Mouse (Mus musculus) spleen, postnatal 36 days (tissue): ENCODE data around the gene Prdm8.
A peak's percentile ranks its signal among the peaks of the same experiment; 100 is the strongest.

ENCODE experiments used
- DNase-seq, 2 experiments: peaks; one replicate each; pipeline ENCODE4 v3.0.0; 2022; ENCODE audit warnings: low spot score in 2 of 2, mixed read lengths in 1 of 2

Gene Prdm8

GRCm38 (mm10) chr5:98167180-98167824, at the start of gene Prdm8:
TSS of gene Prdm8 (plus strand) at chr5:98167198.
- peak; percentile 51 to 54 for DNase-seq

DNA sequence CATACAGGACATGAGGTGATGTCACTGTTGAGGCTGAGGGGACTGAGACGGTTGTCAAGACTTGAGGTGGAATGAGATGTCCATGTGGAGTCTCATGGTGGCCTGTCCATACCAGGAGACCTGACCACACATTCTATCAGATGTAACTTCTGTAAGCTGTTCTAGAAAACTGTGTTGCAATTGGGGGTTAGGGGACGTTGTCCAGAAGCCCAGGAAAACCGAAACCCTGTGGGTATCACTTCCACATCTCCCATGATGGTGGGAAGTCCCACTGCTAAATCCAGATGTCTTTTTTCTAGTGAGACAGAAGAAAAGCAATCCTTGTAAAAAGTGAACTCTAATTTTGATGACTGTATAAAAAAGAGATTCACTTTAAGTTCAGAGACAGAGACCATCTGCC, 39.9 kb upstream of the Prdm8 start:
- DNase-seq: no peak

GRCm38 (mm10) chr5:98138545-98139296, 28.3 kb upstream of the Prdm8 start:
- DNase-seq: no peak

GRCm38 (mm10) chr5:98139297-98139660, 27.7 kb upstream of the Prdm8 start:
- no peak for DNase-seq

DNA sequence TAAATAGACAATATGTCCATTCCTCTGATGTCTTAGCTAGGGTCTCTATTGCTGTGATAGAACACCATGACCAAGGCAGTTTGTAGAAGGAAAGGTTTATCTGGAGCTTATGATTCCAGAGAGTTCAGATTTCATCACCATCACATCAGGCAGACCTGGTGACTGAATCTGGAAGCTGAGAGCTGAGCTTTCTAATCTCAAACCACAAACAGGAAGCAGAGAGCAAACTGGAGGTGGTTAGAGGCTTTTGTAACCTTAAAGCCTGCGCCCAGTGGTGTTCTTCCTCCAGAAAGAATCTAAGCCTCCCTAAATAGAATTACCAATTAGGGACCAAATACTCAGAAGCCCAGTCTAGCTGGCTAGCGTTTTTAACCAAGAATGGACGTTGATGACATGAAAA, 20.1 kb upstream of the Prdm8 start:
- no peak for DNase-seq

GRCm38 (mm10) chr5:98166116-98166515, 882 bp upstream of the Prdm8 start:
- DNase-seq: no peak

- no peak for DNase-seq
These were observed 1.6 kb downstream of the Prdm8 start for GRCm38 (mm10) chr5:98168356-98169285.

DNA sequence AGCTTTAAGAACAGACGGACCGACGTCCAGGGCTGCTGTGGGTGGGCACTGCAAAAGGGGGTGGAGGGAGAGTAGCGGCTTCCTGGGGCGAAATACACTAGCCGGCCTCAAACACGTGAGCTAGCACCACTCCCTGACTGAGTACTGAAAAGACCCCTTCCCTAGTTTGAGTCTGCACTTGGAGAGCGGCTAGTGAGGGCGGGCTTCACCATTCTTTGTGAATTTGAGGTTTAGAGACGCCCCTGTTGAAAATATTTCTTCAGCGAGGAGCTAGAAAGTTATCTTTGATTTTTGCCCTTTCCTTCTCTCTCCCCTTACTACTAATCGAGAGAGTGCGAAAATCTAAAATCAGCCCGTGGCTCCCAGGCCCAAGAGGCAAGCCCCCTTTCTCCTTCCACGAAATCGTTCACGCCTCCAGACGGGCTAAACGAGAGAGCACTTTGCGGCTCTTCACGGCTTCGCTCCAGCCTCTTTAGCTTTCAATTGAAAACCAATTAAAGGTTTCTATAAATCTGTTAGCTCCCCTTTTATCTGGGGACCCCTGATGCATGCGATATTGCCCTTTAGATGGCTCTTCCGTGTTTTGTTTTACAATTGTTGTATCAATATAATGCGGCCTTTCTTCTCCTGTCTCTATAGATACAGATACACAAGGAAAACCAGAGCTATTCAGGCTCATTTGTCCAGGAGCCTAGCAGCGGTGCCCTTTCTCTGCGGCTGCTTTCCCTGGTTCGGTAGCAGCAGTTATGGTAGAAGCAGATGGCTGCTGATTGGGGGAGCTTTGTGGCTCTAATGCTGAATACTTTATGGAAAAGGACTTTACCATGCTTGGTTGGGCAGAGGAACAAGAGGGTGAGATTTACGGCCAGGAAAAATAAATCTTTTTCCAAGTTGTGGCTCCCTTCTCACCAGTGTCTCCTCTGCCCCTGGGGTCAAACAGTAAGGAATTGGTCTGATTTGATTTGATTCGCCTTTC, 2.7 kb downstream of the Prdm8 start:
- DNase-seq: no peak

- no peak for DNase-seq
These were observed 4.7 kb downstream of the Prdm8 start for GRCm38 (mm10) chr5:98171651-98172230.

- DNase-seq: no peak
These were observed 5.6 kb downstream of the Prdm8 start for GRCm38 (mm10) chr5:98172502-98173181.

DNA sequence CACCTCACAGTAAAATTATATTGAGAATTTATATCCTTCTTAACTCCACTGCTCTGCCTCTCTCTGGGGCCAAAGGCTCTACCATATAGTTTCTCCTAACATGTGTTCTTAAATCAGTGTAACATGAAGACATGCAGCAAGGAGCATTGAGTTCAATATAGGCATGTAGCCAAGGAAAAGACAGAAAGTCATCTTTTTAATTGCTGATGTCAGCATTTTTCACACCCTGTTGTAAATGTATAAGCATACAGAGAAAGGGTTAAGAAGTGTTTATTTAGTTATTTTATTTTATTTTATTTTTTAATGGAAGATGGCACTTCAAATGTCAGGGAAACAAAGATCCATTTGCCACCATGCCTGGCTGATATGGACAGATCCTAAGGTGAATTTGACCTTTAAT, 6.7 kb downstream of the Prdm8 start:
- DNase-seq: no peak

DNA sequence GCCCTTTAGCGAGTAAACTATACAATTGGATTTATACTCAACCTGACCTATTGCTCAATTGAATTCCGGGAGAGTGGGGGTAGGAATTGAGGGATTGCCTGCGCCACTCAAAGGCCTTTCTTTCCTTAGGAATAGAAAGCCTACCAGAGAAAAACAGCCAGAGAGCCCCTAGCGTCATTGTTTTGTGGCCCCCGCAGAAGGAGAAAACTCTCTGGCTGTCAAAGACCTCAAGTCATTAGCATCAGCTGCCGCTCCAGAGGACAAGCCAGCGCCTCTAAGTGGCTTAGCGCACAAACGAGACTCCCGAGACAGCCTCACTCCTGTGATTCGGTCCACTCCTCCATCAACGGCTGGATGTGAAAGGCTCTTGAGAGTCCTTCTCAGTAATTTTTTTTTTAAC, 12.6 kb downstream of the Prdm8 start:
- no peak for DNase-seq

DNA sequence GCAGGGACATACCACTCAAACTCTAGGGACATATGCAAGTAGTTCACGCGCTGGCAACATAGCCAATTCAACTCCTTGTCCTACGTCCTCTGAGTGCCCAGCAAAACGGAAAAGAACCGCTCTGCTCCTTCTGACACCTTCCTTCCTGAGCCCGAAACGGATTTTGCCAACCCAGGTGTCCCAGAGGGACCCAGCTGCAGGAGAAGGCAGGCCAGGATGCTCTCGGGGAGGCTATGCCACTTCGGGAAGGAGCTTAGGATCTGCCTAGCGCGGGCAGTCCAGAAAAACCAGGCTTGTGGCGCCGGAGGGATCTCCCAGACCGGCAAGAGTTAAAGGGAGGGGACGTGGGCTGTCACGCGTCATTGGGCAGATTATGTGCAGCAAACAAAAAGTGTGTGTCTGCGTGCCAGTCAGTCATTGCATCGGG, 13.5 kb downstream of the Prdm8 start:
- no peak for DNase-seq

DNA sequence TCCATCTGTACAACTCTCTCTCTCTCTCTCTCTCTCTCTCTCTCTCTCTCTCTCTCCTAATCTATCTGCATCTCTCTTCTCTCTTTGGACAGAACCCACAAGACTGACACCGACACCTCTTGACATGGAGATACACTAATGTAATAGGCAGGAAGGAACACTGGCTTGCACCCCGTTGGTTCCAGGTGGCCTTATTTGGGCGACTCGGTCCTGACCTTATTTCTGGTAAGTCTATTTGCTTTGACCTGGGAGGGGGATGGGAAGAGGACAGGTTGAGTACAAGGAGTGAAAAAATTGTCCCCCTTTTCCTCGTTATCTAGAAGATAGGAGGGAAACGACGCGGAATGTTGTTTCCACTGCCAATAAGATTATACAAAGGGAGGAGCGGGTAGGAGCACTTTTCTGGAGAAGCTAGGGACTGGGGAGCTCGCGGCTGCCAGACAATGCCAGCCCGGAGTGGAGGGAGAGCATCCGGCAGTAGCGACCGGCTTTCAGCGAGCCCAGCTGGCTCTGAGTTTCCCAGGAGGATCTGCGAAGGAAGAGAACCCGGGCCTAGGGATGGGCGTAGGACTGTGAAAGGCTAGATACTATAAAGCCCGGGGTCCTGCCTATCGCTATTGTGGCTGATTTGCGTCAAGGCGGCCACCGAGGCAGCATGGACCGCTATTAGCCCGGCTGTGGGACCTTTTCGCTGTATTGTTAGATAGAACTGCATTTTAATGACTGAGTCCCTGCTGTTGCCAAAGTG, 14.1 kb downstream of the Prdm8 start:
- no peak for DNase-seq

- DNase-seq: no peak
These were observed 14.9 kb downstream of the Prdm8 start for GRCm38 (mm10) chr5:98181686-98182602.

- DNase-seq: no peak
These were observed 15.6 kb downstream of the Prdm8 start for GRCm38 (mm10) chr5:98182603-98182920.

DNA sequence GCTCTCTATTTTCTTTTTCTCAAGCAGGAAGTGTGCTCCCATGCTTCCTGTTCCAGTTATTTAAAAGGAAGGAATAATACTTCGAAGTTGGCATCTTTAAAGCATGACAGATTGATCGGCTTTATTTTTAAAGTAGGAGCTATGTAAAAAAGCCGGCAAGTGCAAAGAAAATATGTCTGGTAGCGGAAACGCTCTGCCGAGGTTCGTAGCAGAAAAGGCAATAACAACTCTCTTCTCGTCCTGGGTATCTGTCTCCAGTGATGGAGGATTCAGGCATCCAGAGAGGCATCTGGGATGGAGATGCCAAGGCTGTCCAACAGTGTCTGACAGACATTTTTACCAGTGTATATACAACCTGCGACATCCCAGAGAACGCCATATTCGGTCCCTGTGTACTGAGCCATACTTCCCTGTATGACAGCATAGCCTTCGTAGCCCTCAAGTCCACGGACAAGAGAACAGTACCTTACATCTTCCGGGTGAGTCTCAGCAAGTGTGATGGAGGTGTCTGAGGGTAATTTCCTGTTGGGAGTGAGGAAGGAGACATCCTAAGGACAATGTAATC, 16.1 kb downstream of the Prdm8 start:
- no peak for DNase-seq

- no peak for DNase-seq
These were observed 17.4 kb downstream of the Prdm8 start for GRCm38 (mm10) chr5:98184281-98184910.
